Mouse (Mus musculus) intestine, embryonic 14.5 days (tissue): ENCODE results near the gene Kansl3. TPM values are rescaled to one million over a fixed set of nuclear protein-coding genes. Genes with fewer than 3 reads are reported as not detected.

Experiments used
- microRNA-seq: library from miRNA; unstranded; fragments of <30 nt; microRNA quantifications from one replicate; pipeline ENCODE4, GENCODE M21; 2016
- polyA plus RNA-seq: library from polyadenylated mRNA; unstranded; fragments of >200 nt; fragmentation: Nextera tagmentation; extraction: Ambion mirVana; gene quantifications from 2 replicates; pipeline ENCODE4 v1.2.1, GENCODE M21; 2014

Kansl3 gene
- polyA plus RNA-seq, 1 experiment from 2014 or later = 41.4 TPM

Small RNA genes within 50 kb of the gene (microRNA-seq; reads per million reads assigned to microRNA genes)
- 0.59 reads per million for gene Mir6898

Other genes starting within 250 kb of the Kansl3 start
- gene Uggt1, start 124.5 kb downstream of the Kansl3 start, polyA plus RNA-seq = 71.5 and 75.3 TPM in 2 replicates
- 13.4 and 16.2 TPM in 2 replicates for gene Neurl3, start 94.5 kb downstream of the Kansl3 start, polyA plus RNA-seq
- 2.2 and 3.2 TPM in 2 replicates for gene Arid5a, start 61.4 kb downstream of the Kansl3 start, polyA plus RNA-seq
- gene Fer1l5, start 3.1 kb upstream of the Kansl3 start, polyA plus RNA-seq = 0.78 and 0.91 TPM in 2 replicates
- gene Lman2l, start 76.1 kb upstream of the Kansl3 start, polyA plus RNA-seq = 22.6 and 24.6 TPM in 2 replicates
- gene Cnnm4, start 102.4 kb upstream of the Kansl3 start, polyA plus RNA-seq = 27.7 and 30.2 TPM in 2 replicates
- gene Cnnm3, start 142.7 kb upstream of the Kansl3 start, polyA plus RNA-seq = 5.4 and 6.2 TPM in 2 replicates
- gene Ankrd23, start 167.7 kb upstream of the Kansl3 start, polyA plus RNA-seq = 11.6 and 14.8 TPM in 2 replicates
- gene Gm42417, start 170.2 kb upstream of the Kansl3 start, polyA plus RNA-seq = 0.99 TPM in 1 of 2 replicates, not detected in the other
- gene Ankrd39, start 178.3 kb upstream of the Kansl3 start, polyA plus RNA-seq = 25.7 and 28.6 TPM in 2 replicates
- 2.8 and 2.9 TPM in 2 replicates for gene Sema4c, start 189.2 kb upstream of the Kansl3 start, polyA plus RNA-seq